Mouse (Mus musculus) layer of hippocampus, adult 9-10 months (tissue): ENCODE measurements at regions not wholly inside any gene's neighbourhood (a gene's known extent, or its start where the extent isn't known, plus 50 kb on each side); places are given as distances from the start of the nearest gene placed in this dataset.
"Not testable (repeated sequence)": the region's sequence is repeated elsewhere in the genome, so short reads cannot be mapped to it uniquely, and the experiment has no call there.

Source experiments
- DNase-seq: peaks from one replicate; pipeline ENCODE4 v3.0.0; 2022; ENCODE audit warnings: low spot score

DNA sequence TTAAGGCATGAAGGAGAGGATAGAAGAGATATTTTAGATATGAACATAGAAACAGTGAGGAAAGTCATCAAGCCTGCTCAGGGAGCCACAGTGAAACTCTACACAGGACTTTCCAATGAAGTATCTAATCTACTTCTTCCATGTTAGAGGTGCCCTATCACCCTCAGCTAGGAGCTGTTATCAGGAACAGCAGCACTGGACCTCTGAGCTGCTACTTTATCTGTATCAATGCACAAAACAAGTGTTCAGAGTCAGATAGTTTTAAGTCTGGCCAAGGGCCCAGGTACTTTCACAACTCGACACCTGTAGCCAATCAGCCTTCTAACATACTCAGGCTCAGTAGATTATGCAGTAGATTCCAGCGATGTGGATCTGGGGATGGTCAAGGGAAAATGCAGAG is 210.7 kb upstream of the Grid2 start:
- DNase-seq, result no peak

GRCm38 (mm10) chr6:63064576-63064975 is 191.1 kb upstream of the Grid2 start:
- not testable (repeated sequence) for DNase-seq

GRCm38 (mm10) chr6:63088225-63088624 is 167.5 kb upstream of the Grid2 start:
- no peak for DNase-seq

- not testable (repeated sequence) for DNase-seq
Measured at GRCm38 (mm10) chr6:63128834-63129233, 126.8 kb upstream of the Grid2 start.

DNA sequence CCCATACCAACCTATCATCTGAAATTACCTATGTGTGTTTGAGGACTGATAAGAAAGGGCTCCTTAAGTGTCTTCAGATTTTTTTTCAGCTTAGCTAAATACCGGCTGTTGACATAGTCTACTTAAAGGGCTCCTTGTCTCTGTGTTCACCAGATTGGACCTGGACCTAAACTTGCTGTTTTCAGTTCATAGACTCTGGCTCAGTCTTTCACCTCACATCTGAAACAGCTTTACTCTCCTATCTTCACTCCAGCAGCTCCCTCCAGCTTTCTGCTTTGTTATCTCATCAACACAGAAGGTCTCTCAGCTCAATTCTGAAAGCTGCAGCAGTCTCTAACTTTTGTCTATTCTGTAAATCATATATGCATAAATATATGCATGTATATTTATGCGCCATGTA is 106.4 kb upstream of the Grid2 start:
- no peak for DNase-seq

DNA sequence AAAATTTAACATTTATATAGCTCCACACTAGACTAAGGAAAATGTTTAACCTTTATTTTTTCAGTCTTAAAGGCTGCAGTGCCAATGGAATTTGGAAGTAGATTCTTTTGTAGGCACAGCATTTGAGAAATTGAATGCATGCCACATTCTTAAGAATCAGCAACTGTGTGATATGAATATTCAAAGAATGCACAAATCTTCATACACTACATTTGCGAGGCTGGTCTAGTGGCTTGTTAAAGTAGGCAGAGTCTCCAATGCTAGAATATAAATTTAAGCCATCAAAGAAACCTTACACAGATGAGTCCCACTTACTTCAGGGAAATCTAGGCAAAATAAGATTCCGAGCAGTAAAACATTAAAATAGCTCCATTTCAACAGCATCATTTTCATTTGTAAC is 75.5 kb upstream of the Grid2 start:
- DNase-seq, result peak; percentile 3
